Mouse (Mus musculus) heart, embryonic 11.5 days (tissue): Measurements from ENCODE around the gene Gcnt1. TPM values are rescaled to one million over a fixed set of nuclear protein-coding genes. Genes with fewer than 3 reads are reported as not detected.

Experiments used
- ATAC-seq: fragments of 200-750 bp; cut with Nextera tagmentation; replicated peaks from 2 replicates; pipeline ENCODE4 v1.8.0; 2017; ENCODE audit warnings: moderate library complexity; ENCODE audit not compliant: insufficient number of reproducible peaks, low FRiP score, low TSS enrichment
- H3K27ac ChIP-seq: fragments of 300-500 bp; sonication (generic); 2 replicates; pipeline ENCODE4 v1.5.1; 2014; ENCODE audit warnings: mild to moderate bottlenecking, low read depth, low read length
- H3K27me3 ChIP-seq: fragments of 300-500 bp; sonication (generic); 2 replicates; pipeline ENCODE4 v1.6.1; 2014; ENCODE audit warnings: mild to moderate bottlenecking, low read length, mixed read lengths; ENCODE audit not compliant: control insufficient read depth, insufficient read depth
- H3K36me3 ChIP-seq: fragments of 300-500 bp; sonication (generic); 2 replicates; pipeline ENCODE4 v1.6.1; 2014; ENCODE audit warnings: mild to moderate bottlenecking, low read length, moderate library complexity, mixed read lengths; ENCODE audit not compliant: control insufficient read depth, insufficient read depth
- H3K4me1 ChIP-seq: fragments of 300-500 bp; sonication (generic); 2 replicates; pipeline ENCODE4 v1.6.1; 2014; ENCODE audit warnings: low read length; ENCODE audit not compliant: control insufficient read depth, insufficient read depth
- H3K4me2 ChIP-seq: fragments of 300-500 bp; sonication (generic); 2 replicates; pipeline ENCODE4 v1.6.1; 2014; ENCODE audit warnings: mild to moderate bottlenecking, moderate library complexity
- H3K4me3 ChIP-seq: fragments of 300-500 bp; sonication (generic); 2 replicates; pipeline ENCODE4 v1.5.1; 2014; ENCODE audit warnings: low read depth, low read length
- H3K9ac ChIP-seq: fragments of 300-500 bp; sonication (generic); 2 replicates; pipeline ENCODE4 v1.6.1; 2014; ENCODE audit warnings: mild to moderate bottlenecking, low read depth, low read length, moderate library complexity
- H3K9me3 ChIP-seq: fragments of 300-500 bp; sonication (generic); replicated peaks from 2 replicates; pipeline ENCODE4 v1.6.1; 2016; ENCODE audit warnings: low read length; ENCODE audit not compliant: control insufficient read depth
- WGBS: fragments of 180-500 bp; shearing (Covaris S2); extraction: QIAGEN DNeasy Blood & Tissue Kit; methylation state at CpG from one replicate; pipeline ENCODE4 v1.1.7; 2014; ENCODE audit not compliant: insufficient replicate concordance; 5-methylcytosine and 5-hydroxymethylcytosine counted together
- polyA plus RNA-seq: library from polyadenylated mRNA; unstranded; fragments of >200 nt; fragmentation: Nextera tagmentation; extraction: Ambion mirVana; gene quantifications from 2 replicates; pipeline ENCODE4 v1.2.1, GENCODE M21; 2014

Gcnt1 gene
- polyA plus RNA-seq, 1 experiment from 2014 or later: 11.2 TPM

DNA sequence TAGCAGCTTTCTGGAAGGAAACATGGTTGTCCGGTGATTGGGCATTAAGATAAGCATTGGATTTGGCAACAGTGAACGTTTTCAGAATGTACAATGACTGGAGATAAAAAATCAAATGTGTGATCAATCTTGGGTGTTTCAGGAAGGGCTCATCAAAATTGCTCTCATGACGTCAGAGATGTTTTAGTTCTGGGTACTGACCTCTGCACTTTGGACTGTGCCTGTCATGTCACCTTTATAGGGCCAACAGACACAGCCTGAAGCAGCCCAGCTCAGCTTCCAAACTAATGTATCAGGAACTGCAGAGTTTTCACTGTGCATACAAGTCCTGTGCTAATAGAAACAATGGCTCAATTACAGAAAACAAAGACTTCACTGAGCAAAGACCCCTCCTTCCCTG is 89.3 kb downstream of the Gcnt1 start:
- Histone ChIP-seq H3K4me2 (no peak overlapping the region), H3K27me3 (no peaks in the 10 kb centered on the region), H3K9me3 (no peaks in the 10 kb centered on the region), H3K4me3 (no peak overlapping the region), H3K36me3 (no peaks in the 10 kb centered on the region), H3K4me1 (no peaks in the 10 kb centered on the region), H3K27ac (no peak overlapping the region), H3K9ac (no peak overlapping the region)
- 64% methylated on average over 3 of the region's 3 CpGs for WGBS
- no peak for ATAC-seq

DNA sequence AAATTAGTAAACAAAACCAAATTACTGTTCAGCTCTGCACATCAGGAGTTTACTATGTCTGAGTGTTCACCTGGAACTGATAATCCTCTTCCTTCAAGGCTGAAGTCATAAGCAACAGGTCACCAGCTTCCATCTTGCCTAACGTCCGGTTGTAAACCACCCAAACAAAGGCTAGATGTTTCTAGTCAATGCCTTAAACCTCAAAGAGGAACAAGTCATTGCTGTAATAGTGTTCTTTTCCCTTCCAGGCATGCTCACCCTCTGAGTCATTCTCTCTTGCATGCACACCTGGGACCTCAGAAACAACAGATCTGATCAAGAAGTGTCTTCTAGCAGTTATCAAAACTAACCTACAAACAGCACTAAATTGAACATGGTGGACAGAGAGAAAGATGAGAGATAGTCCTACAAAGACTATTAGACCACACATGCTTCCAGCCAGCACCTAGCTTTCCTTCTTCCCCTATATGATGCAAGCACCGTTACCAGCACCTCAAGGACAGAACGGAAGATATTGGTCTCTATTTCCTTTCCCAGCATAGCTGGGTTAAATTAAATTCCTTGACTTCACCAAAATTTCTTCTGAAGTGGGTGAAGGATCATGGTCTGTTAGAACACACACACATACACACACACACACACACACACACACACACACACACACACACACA is 94.1 kb downstream of the Gcnt1 start:
- Histone ChIP-seq H3K9me3 (no peaks in the 10 kb centered on the region), H3K4me2 (no peak overlapping the region), H3K4me1 (no peaks in the 10 kb centered on the region), H3K4me3 (no peak overlapping the region), H3K9ac (no peak overlapping the region), H3K27me3 (no peaks in the 10 kb centered on the region), H3K36me3 (no peaks in the 10 kb centered on the region), H3K27ac (no peak overlapping the region)
- WGBS: 84% methylated on average over 4 of the region's 4 CpGs
- ATAC-seq: no peak

Other genes starting within 250 kb of the Gcnt1 start
- 60.4 and 61.3 TPM in 2 replicates for gene Rfk, start 21.2 kb upstream of the Gcnt1 start, polyA plus RNA-seq